Mouse (Mus musculus): ENCODE data around the gene Fbxw11.

GRCm38 (mm10) chr11:32762773-32763172, 120.2 kb downstream of the Fbxw11 start:
- no peak for TF ChIP-seq POLR2A (IDR thresholded peaks at IDR 0.05; ENCODE audit: low read depth, low read length)
- TF ChIP-seq CTCF (IDR thresholded peaks at IDR 0.05; ENCODE audit: extremely low read depth, insufficient read depth, insufficient read length, insufficient replicate concordance): no peak
